Mouse (Mus musculus) adrenal gland, postnatal 25 days (tissue): ENCODE data around the gene Tmem246. TPM values are rescaled to one million over a fixed set of nuclear protein-coding genes. Genes with fewer than 3 reads are reported as not detected.

Experiments
- DNase-seq: peaks from one replicate; pipeline ENCODE4 v3.0.0; 2021; ENCODE audit warnings: mixed read lengths
- total RNA-seq: library from RNA; stranded (reverse); gene quantifications from 2 replicates; pipeline ENCODE4 v1.2.3, GENCODE M21; 2021

Gene Tmem246
- total RNA-seq, 1 experiment from 2014 or later, result 9.0 TPM

DNA sequence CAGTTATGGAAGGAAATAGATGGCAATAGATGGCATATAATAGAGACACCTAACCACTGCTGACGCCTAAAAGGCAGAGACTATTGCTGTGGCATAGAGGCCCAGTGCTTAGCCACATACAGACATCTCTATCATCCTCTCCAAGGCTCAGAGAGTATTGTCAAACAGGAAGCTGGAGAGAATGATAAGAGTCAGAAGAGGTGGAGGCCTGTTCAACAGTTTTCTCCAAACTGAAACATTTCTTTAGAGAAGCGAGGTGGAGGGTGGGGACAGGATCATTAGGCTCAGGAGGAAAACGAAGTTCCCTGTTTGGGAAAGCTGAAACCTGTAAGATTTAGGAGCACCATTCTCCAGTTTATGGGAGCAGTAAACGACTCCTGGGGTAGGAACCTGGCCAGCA, 16.4 kb downstream of the Tmem246 start:
- no peak for DNase-seq

DNA sequence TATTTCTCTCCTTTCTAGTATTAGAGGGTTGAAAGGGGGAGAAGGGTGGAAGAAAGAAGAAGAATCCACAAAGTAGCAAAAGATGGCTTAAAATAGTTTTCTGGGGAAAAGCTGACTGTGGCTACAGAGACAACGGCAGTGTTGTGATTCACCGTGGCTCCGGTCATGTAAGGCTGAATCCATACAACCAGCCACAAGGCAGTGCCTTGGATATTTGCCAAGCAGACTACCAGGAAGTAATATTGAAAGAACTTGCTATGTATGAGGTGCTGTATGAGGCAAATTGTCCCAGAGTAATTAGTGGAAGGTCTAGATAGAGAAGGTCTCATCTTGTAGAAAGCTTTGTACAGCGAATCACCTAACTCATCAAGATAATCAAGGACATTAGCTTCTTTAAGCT, 25.5 kb downstream of the Tmem246 start:
- no peak for DNase-seq

DNA sequence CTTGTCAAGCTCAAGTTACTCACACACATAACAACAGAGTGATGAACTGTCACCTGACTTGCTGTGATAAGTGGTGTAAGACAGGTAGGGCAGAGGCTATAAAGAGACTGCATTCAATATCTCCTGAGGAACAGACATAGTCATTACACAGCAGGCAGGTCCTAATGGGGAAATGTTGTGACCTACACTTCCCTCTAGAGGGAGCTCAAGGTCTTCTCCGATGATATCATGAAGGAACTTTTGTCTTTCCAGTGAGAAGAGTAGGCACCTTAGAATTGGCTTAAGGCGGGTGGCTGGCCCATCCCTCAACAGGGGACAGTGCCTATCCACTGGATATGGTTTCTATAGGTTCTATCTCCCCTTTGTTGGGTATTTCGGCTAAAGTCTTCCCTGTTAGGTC, 30.1 kb downstream of the Tmem246 start:
- peak; percentile 6 for DNase-seq

DNA sequence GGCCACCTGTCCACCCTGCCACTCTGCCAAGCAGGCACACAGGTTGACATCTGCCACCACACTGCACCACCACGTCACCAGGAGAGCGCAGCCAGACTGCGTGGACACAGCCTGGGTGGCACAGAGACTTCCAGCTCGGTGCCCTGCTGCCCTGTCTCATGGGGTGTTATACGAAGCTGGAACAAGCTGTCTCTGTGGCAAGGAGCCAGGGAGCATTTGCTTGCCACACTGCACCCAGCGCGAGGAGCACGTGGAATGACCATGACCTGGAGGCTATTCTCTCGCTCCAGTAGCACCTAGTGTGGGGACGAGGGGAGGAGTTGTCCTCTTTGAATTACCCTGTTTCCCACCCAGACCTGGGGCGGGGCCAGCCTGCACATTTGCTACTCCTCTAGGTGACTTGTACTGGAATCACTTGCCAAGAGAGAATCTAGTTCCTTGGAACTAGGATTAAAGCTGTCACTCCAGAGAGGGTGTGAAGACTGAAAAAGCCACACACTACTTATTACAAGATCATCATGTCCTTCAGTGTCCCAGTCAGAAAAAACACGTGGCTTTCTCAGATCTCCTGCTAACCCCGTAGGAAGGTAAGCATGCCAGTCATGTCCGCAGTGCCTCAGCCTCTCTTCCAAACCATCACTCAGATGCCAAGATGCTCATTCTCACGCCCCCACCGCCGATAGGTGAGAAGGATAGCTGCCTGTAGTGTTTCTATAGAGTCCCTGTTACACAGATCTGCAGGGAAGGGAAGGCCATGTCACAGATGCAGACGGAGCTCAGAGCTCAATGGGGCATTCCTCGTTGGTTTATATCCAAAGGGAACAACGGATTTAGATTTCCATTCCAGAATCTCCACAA, 37.5 kb downstream of the Tmem246 start:
- peak; percentile 61 for DNase-seq

GRCm38 (mm10) chr4:49558181-49558580, 39.5 kb downstream of the Tmem246 start:
- no peak for DNase-seq

DNA sequence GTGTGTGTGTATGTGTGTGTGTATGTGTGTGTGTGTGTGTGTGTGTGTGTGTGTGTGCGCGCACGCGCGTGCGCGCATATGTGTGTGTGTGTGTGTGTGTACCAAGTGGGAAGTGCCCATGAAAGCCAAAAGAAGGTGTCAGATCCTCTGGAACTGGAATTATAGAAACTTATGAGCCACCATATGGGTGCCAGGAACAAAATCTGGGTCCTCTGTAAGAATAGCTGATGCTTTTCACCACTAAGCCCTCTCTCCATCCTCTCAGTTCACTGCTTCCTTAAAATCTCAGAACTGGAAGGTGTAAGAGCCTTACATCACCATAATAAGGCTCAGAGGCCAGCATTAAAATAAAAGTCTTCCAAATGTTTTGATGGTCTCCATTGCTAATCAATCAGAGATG, 40.3 kb downstream of the Tmem246 start:
- no peak for DNase-seq

DNA sequence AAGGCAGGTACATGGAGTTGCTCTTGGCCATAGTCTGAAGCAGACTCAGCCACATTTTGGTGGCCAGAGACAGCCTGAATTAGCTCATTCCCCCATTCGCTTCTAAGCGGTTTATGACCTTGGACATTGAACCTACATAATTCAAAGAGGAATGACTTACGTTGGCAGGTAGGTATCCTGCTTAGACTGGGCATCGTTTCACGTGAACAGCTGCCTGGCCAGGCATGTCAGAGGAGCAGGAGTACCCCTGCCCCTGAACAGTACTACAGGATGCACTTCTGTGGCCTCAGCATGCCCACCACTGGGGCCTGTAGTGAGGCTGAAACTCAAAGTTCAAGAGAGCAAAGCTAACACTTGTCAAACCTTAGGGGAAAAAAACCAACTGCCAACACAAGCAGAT, 44.3 kb downstream of the Tmem246 start:
- DNase-seq, result no peak

DNA sequence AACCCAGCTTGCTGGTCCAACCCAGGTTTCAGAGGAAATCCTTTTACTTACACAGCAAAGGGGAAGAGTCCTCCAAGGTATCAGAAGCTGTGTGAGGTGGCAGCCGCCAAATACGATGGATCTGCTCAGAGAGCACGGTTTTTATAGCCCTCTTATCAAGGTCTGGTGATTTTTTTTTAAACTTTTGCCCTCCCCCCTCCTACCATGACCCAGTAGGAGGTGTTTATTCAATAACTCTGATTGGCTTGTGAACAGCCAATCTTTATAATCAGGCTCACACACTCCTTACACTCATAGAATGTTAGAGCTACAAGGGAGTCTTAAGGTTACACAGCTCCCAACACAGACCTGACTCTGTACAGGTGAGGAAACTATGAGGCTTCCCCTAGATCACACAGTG, 48.3 kb downstream of the Tmem246 start, which contains the start of gene Aldob:
Aldob (minus strand) TSS at position 164 of the 400 bp plus-strand sequence.
- no peak for DNase-seq

GRCm38 (mm10) chr4:49547544-49548219, 50.0 kb downstream of the Tmem246 start:
- no peak for DNase-seq

DNA sequence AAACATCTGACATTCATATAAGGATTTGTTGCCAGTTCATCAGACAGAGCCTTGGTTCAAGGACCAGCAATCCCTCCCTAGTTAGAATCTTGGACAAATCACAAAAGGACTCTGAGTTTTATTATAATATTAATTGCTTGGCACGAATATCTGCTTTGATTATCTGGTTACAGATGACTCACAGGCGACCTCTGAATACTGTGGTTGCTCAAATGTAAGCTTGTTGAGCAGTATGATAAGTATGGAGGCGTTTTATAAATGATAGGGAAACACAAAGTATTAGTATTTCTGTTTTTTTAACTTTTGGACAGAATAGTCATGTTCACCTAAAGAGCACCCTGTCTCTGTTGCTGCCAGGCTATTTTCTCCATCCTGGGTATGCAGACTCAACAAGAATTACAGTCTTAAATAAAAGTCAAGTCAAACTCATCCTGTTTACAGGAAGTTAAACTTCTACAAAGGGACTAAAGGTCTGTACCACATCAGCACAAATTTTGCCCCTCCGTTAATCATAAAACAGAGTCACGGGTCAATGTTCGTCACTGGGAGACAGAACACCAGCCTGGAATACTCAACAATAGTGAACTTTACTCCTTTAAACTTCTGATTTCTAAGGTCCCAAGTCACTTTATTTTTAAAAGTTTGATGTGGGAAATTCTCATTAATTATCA, 50.7 kb downstream of the Tmem246 start:
- no peak for DNase-seq

GRCm38 (mm10) chr4:49546026-49546425, 51.6 kb downstream of the Tmem246 start:
- no peak for DNase-seq

DNA sequence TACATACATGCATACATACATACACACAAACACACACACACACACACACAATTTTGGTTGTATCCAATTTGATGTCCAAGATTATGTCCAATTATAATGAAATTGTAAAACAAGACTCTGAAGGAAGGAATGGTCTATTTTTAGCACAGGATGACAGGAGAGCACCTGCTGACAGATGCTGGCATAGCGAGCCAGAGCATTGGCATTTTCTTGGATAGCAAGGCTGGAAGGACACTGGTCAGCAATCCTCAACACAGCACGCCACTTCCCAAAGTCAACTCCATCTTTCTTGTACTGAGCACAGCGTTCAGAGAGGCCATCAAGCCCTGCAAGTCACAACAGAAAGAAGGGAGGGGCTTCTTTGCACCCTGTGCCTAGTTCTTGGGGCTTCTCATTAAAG, 56.7 kb downstream of the Tmem246 start:
- DNase-seq, result no peak

DNA sequence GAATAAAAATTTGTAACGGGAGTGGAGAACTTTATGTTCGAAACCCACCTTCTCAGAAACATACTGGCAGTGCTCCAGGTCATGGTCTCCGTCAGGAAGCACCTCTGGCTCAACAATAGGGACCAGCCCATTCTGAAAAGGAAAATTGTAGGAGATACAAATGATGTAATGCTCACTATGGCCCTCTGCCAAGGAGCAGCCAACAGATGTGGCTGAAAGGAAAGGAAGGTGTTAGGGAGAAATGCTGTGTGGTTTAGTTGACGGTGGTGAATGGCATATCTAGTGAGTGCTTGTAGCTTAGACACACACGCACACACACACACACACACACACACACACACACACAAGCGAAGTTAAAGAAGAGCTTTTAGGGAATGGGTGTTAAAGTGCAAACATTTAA, 58.0 kb downstream of the Tmem246 start:
- DNase-seq, result no peak

DNA sequence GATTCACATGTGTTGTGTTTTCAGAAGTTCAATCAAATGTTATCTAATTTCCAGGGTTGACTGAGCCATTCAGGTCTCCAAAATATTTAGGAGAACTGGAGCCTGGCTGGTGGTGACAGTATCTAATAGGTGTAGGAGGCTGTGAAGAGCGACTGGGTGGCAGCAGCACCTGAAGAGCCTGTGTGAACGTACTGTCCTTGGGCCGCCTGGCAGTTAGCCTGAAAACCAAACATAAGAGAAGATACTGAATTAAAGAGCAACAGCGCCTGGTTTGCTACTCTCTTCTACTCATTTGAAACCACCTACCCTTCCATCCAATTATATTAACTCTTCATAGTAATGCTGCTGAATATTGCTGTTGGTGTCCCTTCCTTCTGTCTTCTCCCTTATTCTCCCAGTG, 61.0 kb downstream of the Tmem246 start:
- DNase-seq, result no peak

GRCm38 (mm10) chr4:49535675-49536294, 61.9 kb downstream of the Tmem246 start:
- DNase-seq, result no peak

GRCm38 (mm10) chr4:49535036-49535435, 62.6 kb downstream of the Tmem246 start:
- DNase-seq, result no peak

Other genes starting within 250 kb of the Tmem246 start
- gene Acnat2, start 189.7 kb downstream of the Tmem246 start, total RNA-seq, result not detected in 2 replicates
- 2.9 and 3.0 TPM in 2 replicates for gene Acnat1, start 124.0 kb downstream of the Tmem246 start, total RNA-seq
- 0.21 and 2.7 TPM in 2 replicates for gene Baat, start 91.3 kb downstream of the Tmem246 start, total RNA-seq
- gene Mrpl50, start 76.8 kb downstream of the Tmem246 start, total RNA-seq, result 41.4 and 41.8 TPM in 2 replicates
- gene Zfp189, start 76.7 kb downstream of the Tmem246 start, total RNA-seq, result 6.9 and 7.7 TPM in 2 replicates
- 22.3 TPM in 1 of 2 replicates, not detected in the other for gene Aldob, start 48.3 kb downstream of the Tmem246 start, total RNA-seq
- 51.6 and 53.0 TPM in 2 replicates for gene Rnf20, start 34.1 kb upstream of the Tmem246 start, total RNA-seq
- gene Ppp3r2, start 84.1 kb upstream of the Tmem246 start, total RNA-seq, result not detected in 2 replicates
- 0.19 and 0.36 TPM in 2 replicates for gene Grin3a, start 247.9 kb upstream of the Tmem246 start, total RNA-seq